In the genomic region with DNA sequence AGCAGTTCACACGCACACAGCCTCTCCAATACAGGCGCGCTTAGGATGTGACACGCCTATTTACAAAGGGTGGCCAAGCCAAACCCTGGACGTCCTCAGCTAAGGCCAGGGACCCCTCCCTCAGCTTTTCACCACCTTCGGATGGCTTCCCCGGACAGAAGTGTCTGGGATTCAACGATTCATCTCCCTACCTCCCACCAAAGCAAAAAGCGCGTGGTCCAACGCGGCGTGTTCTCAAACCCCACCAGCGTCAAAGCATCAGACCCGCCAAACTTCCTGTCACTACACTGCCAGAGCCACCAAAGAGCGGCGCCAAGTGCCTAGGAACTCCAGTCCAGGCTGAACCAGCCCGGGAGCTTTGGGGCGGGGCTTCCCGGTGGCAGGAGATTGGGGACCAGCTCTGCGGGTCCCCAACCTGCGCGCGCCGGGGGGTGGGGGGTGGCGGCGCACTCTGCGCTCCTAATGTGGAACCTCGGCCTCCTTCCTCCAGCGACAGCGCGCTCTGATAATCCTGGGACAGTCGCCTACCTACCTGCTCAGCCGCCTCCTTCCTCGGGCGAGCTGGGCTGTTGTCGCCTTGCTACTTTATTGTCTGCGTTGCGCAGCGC, we compare ENCODE assay signal across 8 mouse cellular contexts. TPM values are rescaled to one million over a fixed set of nuclear protein-coding genes. Genes with fewer than 3 reads are reported as not detected.
A peak's percentile ranks its signal among the peaks of the same experiment; 100 is the strongest.
DNase-seq lines count a peak whose midpoint lies in the region; ATAC-seq lines count a peak whose summit lies in the region.

No protein-coding gene starts in this region.

- peak overlapping the region; percentile 73 for H3K4me3 ChIP-seq in intestine, embryonic 14.5 days (ENCODE audit: low read depth, low read length)
- H3K4me3 ChIP-seq in midbrain, embryonic 10.5 days: peak overlapping the region; percentile 85

- peaks cover 14% of the 10 kb centered on the region for H3K4me1 ChIP-seq in intestine, embryonic 14.5 days (replicated peaks; ENCODE audit: control insufficient read depth, insufficient read depth, low read length)
- peaks cover 37% of the 10 kb centered on the region for H3K4me1 ChIP-seq in midbrain, embryonic 10.5 days

- no peaks in the 10 kb centered on the region for H3K27me3 ChIP-seq in intestine, embryonic 14.5 days (replicated peaks; ENCODE audit: control insufficient read depth, insufficient read depth, low read length)
- peaks cover 31% of the 10 kb centered on the region for H3K27me3 ChIP-seq in midbrain, embryonic 10.5 days (ENCODE audit: low read depth, poor library complexity, severe bottlenecking)

- ATAC-seq in granulocyte monocyte progenitor cell, adult 5-6 weeks (replicated peaks; ENCODE audit: poor library complexity, severe bottlenecking): peak; percentile 38; the same call in 1 of the 2 replicates
- ATAC-seq in intestine, embryonic 14.5 days (replicated peaks; ENCODE audit: low FRiP score, low TSS enrichment, low read depth): peak; percentile 61

- H3K36me3 ChIP-seq in intestine, embryonic 14.5 days (ENCODE audit: control insufficient read depth, insufficient read depth, low read length): no peaks in the 10 kb centered on the region
- 0 out of 2 replicates have a peak, but pooled peaks cover 7% of the 10 kb centered on the region for H3K36me3 ChIP-seq in midbrain, embryonic 10.5 days

- DNase-seq in gastrocnemius, adult 18-20 months (ENCODE audit: low spot score): peak; percentile 16
- no peak for DNase-seq in gastrocnemius, adult 8-10 months (ENCODE audit: low spot score in 2 of 2)
- DNase-seq in embryo, embryonic 10.5 days (ENCODE audit: low spot score): peak; percentile 86
- peak; percentile 83 for DNase-seq in intestine, embryonic 14.5 days (ENCODE audit: low spot score)
- DNase-seq in left cerebral cortex, postnatal 4 days: peak; percentile 61
- DNase-seq in midbrain, embryonic 10.5 days (ENCODE audit: low spot score): peak; percentile 83
- peak; percentile 8 for DNase-seq in testis, postnatal 14 days (ENCODE audit: low spot score)

- peak overlapping the region; percentile 36 for H3K9ac ChIP-seq in intestine, embryonic 14.5 days (ENCODE audit: low read length)

- peak overlapping the region; percentile 51 for H3K27ac ChIP-seq in intestine, embryonic 14.5 days (ENCODE audit: low read depth)
- peak overlapping the region; percentile 93 for H3K27ac ChIP-seq in midbrain, embryonic 10.5 days (replicated peaks)

- intact Hi-C loops in left cerebral cortex, postnatal 4 days (cut with DNase I): loop anchor here (5.0 kb wide), 1 partner anchor 121 kb away; no protein-coding TSS in a partner anchor

- WGBS in intestine, embryonic 14.5 days: under 1% methylated on average over 40 of the region's 40 CpGs
- 0% methylated on average over 40 of the region's 40 CpGs for WGBS in midbrain, embryonic 10.5 days

- H3K9me3 ChIP-seq in intestine, embryonic 14.5 days (ENCODE audit: control insufficient read depth, low read length): no peaks in the 10 kb centered on the region
- no peaks in the 10 kb centered on the region for H3K9me3 ChIP-seq in midbrain, embryonic 10.5 days (replicated peaks)

- peak overlapping the region; percentile 93 for H3K4me2 ChIP-seq in intestine, embryonic 14.5 days (ENCODE audit: low read length)

RNA-seq across cellular contexts. Expression of a gene that starts 0.6 kb away (rescaled TPM):
- total RNA-seq in gastrocnemius, adult 18-20 months (2021): 1 to 10 TPM; 5.1 to 6.3 TPM
- total RNA-seq in gastrocnemius, adult 8-10 months (2022): 1 to 10 TPM; 2.6 to 6.5 (median 4.7) TPM
- total RNA-seq in granulocyte monocyte progenitor cell, adult 5-6 weeks (2014; fragmentation: Nextera tagmentation): 7.2 and 9.0 TPM in 2 replicates
- total RNA-seq in granulocyte monocyte progenitor cell, adult 5-6 weeks (2017): 2.8 and 5.6 TPM in 2 replicates
- 15.6 and 17.1 TPM in 2 replicates for polyA plus RNA-seq in intestine, embryonic 14.5 days (2014; fragmentation: Nextera tagmentation; extraction: Ambion mirVana)
- total RNA-seq in left cerebral cortex, postnatal 4 days (2021): 10 to 100 TPM; 31.9 to 33.9 TPM
- 24.8 and 33.9 TPM in 2 replicates for polyA plus RNA-seq in midbrain, embryonic 10.5 days (2016; fragmentation: Nextera tagmentation; extraction: Ambion mirVana)

Comparison
In these comparisons a context has a peak if more than half of its experiments do, and no peak if none do; other contexts are left out.
1. DNase-seq: peak in gastrocnemius, adult 18-20 months (single experiment), embryo, embryonic 10.5 days (single experiment), intestine, embryonic 14.5 days (single experiment), left cerebral cortex, postnatal 4 days (single experiment), midbrain, embryonic 10.5 days (single experiment) and testis, postnatal 14 days (single experiment); none in gastrocnemius, adult 8-10 months (0 of 2).